Mouse (Mus musculus): ENCODE results near the gene Dot1l. TPM values are rescaled to one million over a fixed set of nuclear protein-coding genes. Genes with fewer than 3 reads are reported as not detected.

The Dot1l gene
- 9.4 TPM for polyA plus RNA-seq (2017; shearing (Covaris generic))

GRCm38 (mm10) chr10:80754594-80755290, at the start of gene Dot1l:
Dot1l (plus strand) TSS chr10:80755206.

GRCm38 (mm10) chr10:80742180-80742978, 12.6 kb upstream of the Dot1l start, which contains the start of gene Ap3d1:
Ap3d1 (minus strand) TSS chr10:80742264.

GRCm38 (mm10) chr10:80798150-80799006, 43.4 kb downstream of the Dot1l start, which contains the start of the genes Sf3a2 and Plekhj1:
Sf3a2 (plus strand) TSS chr10:80798198.
Plekhj1 (minus strand) TSS chr10:80798626.

GRCm38 (mm10) chr10:80804916-80805315, 49.9 kb downstream of the Dot1l start, which contains the start of gene Amh:
Amh (plus strand) TSS chr10:80805243.

GRCm38 (mm10) chr10:80813366-80813765, 58.4 kb downstream of the Dot1l start, which contains the start of gene Jsrp1:
Jsrp1 (minus strand) TSS chr10:80813498.

GRCm38 (mm10) chr10:80826151-80827062, 71.4 kb downstream of the Dot1l start, which contains the start of gene Oaz1:
Oaz1 (plus strand) TSS chr10:80826656.

GRCm38 (mm10) chr10:80843931-80844547, 89.0 kb downstream of the Dot1l start, which contains the start of gene Lingo3:
Lingo3 (minus strand) TSS chr10:80844039.

Other genes with a start within 250 kb of the Dot1l start
- not detected for gene Atp8b3, start 216.1 kb upstream of the Dot1l start, polyA plus RNA-seq (2017; shearing (Covaris generic))
- gene Rexo1, start 193.6 kb upstream of the Dot1l start, polyA plus RNA-seq (2017; shearing (Covaris generic)) = 59.7 TPM
- gene Klf16, start 177.9 kb upstream of the Dot1l start, polyA plus RNA-seq (2017; shearing (Covaris generic)) = 1.1 TPM
- 36.0 TPM for gene Abhd17a, start 164.9 kb upstream of the Dot1l start, polyA plus RNA-seq (2017; shearing (Covaris generic))
- gene Scamp4, start 152.3 kb upstream of the Dot1l start, polyA plus RNA-seq (2017; shearing (Covaris generic)) = 136 TPM
- gene Adat3, start 152.3 kb upstream of the Dot1l start, polyA plus RNA-seq (2017; shearing (Covaris generic)) = 6.4 TPM
- 10.5 TPM for gene Gm49322, start 149.2 kb upstream of the Dot1l start, polyA plus RNA-seq (2017; shearing (Covaris generic))
- 9.8 TPM for gene Csnk1g2, start 132.4 kb upstream of the Dot1l start, polyA plus RNA-seq (2017; shearing (Covaris generic))
- 4.6 TPM for gene Btbd2, start 98.1 kb upstream of the Dot1l start, polyA plus RNA-seq (2017; shearing (Covaris generic))
- 17.5 TPM for gene Mknk2, start 77.1 kb upstream of the Dot1l start, polyA plus RNA-seq (2017; shearing (Covaris generic))
- gene Mob3a, start 53.2 kb upstream of the Dot1l start, polyA plus RNA-seq (2017; shearing (Covaris generic)) = 426 TPM
- 188 TPM for gene Izumo4, start 53.0 kb upstream of the Dot1l start, polyA plus RNA-seq (2017; shearing (Covaris generic))
- 52.0 TPM for gene Ap3d1, start 12.9 kb upstream of the Dot1l start, polyA plus RNA-seq (2017; shearing (Covaris generic))
- gene Sf3a2, start 43.0 kb downstream of the Dot1l start, polyA plus RNA-seq (2017; shearing (Covaris generic)) = 68.2 TPM
- gene Plekhj1, start 43.4 kb downstream of the Dot1l start, polyA plus RNA-seq (2017; shearing (Covaris generic)) = 259 TPM
- gene Amh, start 50.0 kb downstream of the Dot1l start, polyA plus RNA-seq (2017; shearing (Covaris generic)) = not detected
- not detected for gene Jsrp1, start 58.3 kb downstream of the Dot1l start, polyA plus RNA-seq (2017; shearing (Covaris generic))
- gene Oaz1, start 71.5 kb downstream of the Dot1l start, polyA plus RNA-seq (2017; shearing (Covaris generic)) = 2,156 TPM
- gene Lingo3, start 88.8 kb downstream of the Dot1l start, polyA plus RNA-seq (2017; shearing (Covaris generic)) = not detected
- 200 TPM for gene Lsm7, start 100.0 kb downstream of the Dot1l start, polyA plus RNA-seq (2017; shearing (Covaris generic))
- gene Sppl2b, start 100.1 kb downstream of the Dot1l start, polyA plus RNA-seq (2017; shearing (Covaris generic)) = 39.7 TPM
- not detected for gene Tmprss9, start 116.6 kb downstream of the Dot1l start, polyA plus RNA-seq (2017; shearing (Covaris generic))
- gene Timm13, start 145.8 kb downstream of the Dot1l start, polyA plus RNA-seq (2017; shearing (Covaris generic)) = 243 TPM
- gene Lmnb2, start 163.0 kb downstream of the Dot1l start, polyA plus RNA-seq (2017; shearing (Covaris generic)) = 18.9 TPM
- gene Gadd45b, start 174.9 kb downstream of the Dot1l start, polyA plus RNA-seq (2017; shearing (Covaris generic)) = 93.6 TPM

Measured in inflammation-experienced regulatory T-cells, adult 16 weeks (primary cell).